Mouse (Mus musculus): ENCODE results near the gene Ilf3.

DNA sequence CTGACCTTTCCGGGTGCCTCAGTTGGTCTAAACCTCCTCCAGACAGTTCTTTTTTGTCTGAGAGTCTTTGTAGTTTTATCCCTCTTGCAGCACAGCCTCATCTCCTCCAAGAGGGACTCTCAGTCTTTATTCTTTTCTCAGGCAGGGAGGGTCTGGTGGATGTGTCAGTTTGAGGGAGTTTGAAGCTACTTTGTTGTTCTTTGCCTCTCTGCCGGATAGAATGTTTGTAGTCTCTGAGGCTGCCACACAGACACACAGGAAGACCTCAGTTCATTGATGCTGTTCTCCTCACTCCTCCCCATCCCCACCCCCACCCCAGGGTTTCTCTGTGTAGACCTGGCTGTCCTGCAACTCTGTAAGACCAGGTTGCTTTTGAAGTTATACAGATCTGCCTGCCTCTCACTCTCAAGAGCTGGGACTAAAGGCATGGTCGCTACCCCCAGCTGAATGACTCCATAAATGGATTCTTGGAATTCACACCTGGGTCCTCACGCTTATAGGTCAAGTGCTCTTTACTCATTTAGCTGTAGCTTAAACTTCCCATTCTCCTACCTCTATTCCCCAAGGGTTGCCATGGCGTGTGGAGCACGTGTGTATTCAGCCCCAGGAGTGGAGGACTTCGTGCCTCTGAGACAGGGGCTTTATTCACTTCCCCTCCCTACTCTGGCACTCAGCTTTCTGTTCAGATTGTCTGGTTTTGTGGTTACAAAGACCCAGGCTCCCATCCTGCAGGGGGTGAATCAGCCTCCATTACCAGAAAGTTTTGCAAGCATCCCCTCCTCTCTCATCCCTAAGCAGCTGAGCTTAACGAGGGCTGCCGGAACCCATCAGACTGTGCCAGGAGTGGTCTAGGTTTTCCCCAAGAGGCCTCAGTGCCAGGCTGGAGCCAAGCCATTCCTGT is 35.3 kb upstream of the Ilf3 start:
- no peak for TF ChIP-seq CTCF (IDR thresholded peaks at IDR 0.05; ENCODE audit: extremely low read depth, insufficient read length, insufficient replicate concordance, low read depth, low read length)
- no peak for TF ChIP-seq POLR2A (IDR thresholded peaks at IDR 0.05; ENCODE audit: low read depth, low read length)
